Mouse (Mus musculus) testis, adult 2 months (tissue): Measurements from ENCODE around the gene Creb3.

Experiments used
- CTCF ChIP-seq: fragments of 200-500 bp; IDR thresholded peaks from 2 replicates; pipeline ENCODE4 v1.5.1; 2012; ENCODE audit warnings: low read depth, mild to moderate bottlenecking, inconsistent platforms, low read length, moderate library complexity; ENCODE audit not compliant: control insufficient read depth, insufficient read depth, insufficient replicate concordance
- POLR2A ChIP-seq: fragments of 200-500 bp; IDR thresholded peaks from 2 replicates; pipeline ENCODE4 v1.6.1; 2012; ENCODE audit warnings: low read depth, mild to moderate bottlenecking, inconsistent platforms, low read length, moderate library complexity; ENCODE audit not compliant: control insufficient read depth

DNA sequence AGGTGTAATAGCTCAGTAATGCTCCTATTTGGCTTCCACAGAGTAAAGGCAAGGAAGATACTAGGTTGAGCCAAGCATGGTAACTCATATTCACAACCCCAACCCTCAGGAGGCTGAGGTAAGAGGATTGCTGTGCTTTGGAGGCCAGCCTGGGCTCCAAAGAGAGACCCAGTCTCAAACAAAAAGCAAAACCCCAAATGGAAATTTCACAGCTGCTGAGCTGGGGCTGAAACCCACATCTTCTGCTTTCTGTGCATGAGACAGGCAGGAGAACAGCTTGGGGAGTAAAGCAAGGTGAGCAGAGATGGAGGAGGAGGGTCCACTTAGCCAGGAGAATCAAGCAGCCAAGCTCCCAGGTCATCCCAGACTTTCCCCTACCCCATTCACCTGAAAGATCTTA, 8.2 kb upstream of the Creb3 start:
- no peak for TF ChIP-seq CTCF
- no peak for TF ChIP-seq POLR2A
